Mouse (Mus musculus): Measurements from ENCODE around the gene Mydgf. TPM values are rescaled to one million over a fixed set of nuclear protein-coding genes. Genes with fewer than 3 reads are reported as not detected.
A peak's percentile ranks its signal among the peaks of the same experiment; 100 is the strongest.

The Mydgf gene
- polyA plus RNA-seq, 1 experiment from 2014 or later = 98.8 TPM

DNA sequence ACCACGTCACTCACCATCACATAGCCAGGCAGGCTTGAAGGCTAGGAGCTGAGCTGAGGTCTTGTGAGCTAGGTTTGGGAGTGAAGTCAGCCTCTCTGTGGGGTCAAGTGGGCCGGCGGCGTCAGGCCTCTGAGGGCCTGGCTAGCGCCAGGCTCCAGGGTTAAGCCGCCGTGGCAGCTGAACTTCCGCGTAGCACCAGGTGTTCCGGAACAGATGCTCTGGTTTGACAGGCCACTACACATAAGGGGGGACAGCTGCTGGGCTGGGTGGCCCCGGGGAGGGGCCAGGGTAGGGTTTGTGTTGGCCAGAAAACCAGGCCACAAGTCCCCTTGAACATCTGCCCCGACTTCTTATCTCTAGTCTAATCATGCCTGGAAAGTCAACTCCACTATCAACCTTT is 36.3 kb downstream of the Mydgf start:
- no peaks in the 10 kb centered on the region for H3K9me3 ChIP-seq (ENCODE audit: control insufficient read depth, low read length)
- DNase-seq (ENCODE audit: low spot score) (peak; percentile 63), ATAC-seq (ENCODE audit: low read depth) (peak; percentile 69; the same call in 1 of the 2 replicates)
- 56% methylated on average over 12 of the region's 12 CpGs for WGBS
- H3K4me3 ChIP-seq (ENCODE audit: low read depth, low read length) = no peak overlapping the region
- no peaks in the 10 kb centered on the region for H3K36me3 ChIP-seq (ENCODE audit: control insufficient read depth, insufficient read depth, low read length)
- no peak overlapping the region for H3K27ac ChIP-seq (replicated peaks; ENCODE audit: low read depth, low read length)
- peaks cover 50% of the 10 kb centered on the region for H3K27me3 ChIP-seq (replicated peaks; ENCODE audit: control insufficient read depth, insufficient read depth, low read length)
- no peaks in the 10 kb centered on the region for H3K4me1 ChIP-seq (ENCODE audit: control insufficient read depth, insufficient read depth, low read length)
- H3K4me2 ChIP-seq (ENCODE audit: low read depth, low read length) = no peak overlapping the region
- H3K9ac ChIP-seq (ENCODE audit: low read depth, low read length) = no peak overlapping the region

DNA sequence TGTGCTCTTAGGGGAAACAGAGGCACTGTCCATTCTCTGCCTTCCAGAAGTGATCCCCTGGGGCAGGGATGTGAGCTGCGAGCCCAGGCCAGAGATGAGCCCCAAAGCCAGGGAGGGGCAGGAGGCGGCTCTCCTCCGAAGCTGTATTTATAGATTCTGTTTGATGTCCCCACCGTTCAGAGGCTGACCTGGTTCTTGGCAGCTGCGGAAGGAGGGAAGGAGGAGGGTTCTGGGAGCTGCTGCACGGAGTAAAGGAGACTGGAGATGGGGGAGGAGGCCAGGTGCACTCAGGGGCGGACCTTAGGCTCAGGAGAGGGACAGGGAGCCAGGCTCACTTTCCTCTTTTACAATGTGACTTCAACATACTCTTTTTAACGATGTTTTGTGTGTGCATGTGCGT is 37.6 kb downstream of the Mydgf start:
- H3K36me3 ChIP-seq (ENCODE audit: control insufficient read depth, insufficient read depth, low read length) = no peaks in the 10 kb centered on the region
- H3K9me3 ChIP-seq (ENCODE audit: control insufficient read depth, low read length) = no peaks in the 10 kb centered on the region
- H3K4me1 ChIP-seq (ENCODE audit: control insufficient read depth, insufficient read depth, low read length) = peaks cover 4% of the 10 kb centered on the region
- DNase-seq (ENCODE audit: low spot score) = no peak
- no peak for ATAC-seq (ENCODE audit: low read depth)
- no peak overlapping the region for H3K27ac ChIP-seq (replicated peaks; ENCODE audit: low read depth, low read length)
- no peak overlapping the region for H3K4me3 ChIP-seq (ENCODE audit: low read depth, low read length)
- 11% methylated on average over 9 of the region's 9 CpGs for WGBS
- peaks cover 63% of the 10 kb centered on the region for H3K27me3 ChIP-seq (replicated peaks; ENCODE audit: control insufficient read depth, insufficient read depth, low read length)
- no peak overlapping the region for H3K4me2 ChIP-seq (ENCODE audit: low read depth, low read length)
- no peak overlapping the region for H3K9ac ChIP-seq (ENCODE audit: low read depth, low read length)

DNA sequence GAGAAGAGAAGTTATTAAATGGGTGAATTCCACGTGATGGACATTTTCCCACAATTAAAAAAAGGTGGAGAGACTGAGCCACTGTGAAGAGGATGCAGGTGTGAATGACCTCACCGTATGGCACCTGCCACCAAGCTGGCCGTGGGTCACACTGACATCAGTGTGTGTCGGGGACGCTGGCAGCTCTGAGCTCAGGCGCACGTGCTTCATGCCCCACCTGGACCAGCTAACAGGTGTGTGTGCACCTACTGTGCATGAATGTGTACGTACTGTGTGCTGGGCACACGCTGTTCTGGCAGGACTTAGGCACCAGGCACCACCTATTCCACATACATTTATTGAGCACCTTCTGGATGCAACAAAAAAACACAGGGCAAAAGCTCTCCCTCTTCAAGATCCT is 39.2 kb downstream of the Mydgf start:
- Histone ChIP-seq H3K4me3 (ENCODE audit: low read depth, low read length) (no peak overlapping the region), H3K9ac (ENCODE audit: low read depth, low read length) (no peak overlapping the region), H3K4me1 (ENCODE audit: control insufficient read depth, insufficient read depth, low read length) (peaks cover 6% of the 10 kb centered on the region), H3K27me3 (replicated peaks; ENCODE audit: control insufficient read depth, insufficient read depth, low read length) (peaks cover 67% of the 10 kb centered on the region), H3K36me3 (ENCODE audit: control insufficient read depth, insufficient read depth, low read length) (no peaks in the 10 kb centered on the region), H3K27ac (replicated peaks; ENCODE audit: low read depth, low read length) (no peak overlapping the region), H3K4me2 (ENCODE audit: low read depth, low read length) (no peak overlapping the region), H3K9me3 (ENCODE audit: control insufficient read depth, low read length) (no peaks in the 10 kb centered on the region)
- DNase-seq (ENCODE audit: low spot score) = no peak
- ATAC-seq (ENCODE audit: low read depth) = no peak
- WGBS = 78% methylated on average over 9 of the region's 9 CpGs

DNA sequence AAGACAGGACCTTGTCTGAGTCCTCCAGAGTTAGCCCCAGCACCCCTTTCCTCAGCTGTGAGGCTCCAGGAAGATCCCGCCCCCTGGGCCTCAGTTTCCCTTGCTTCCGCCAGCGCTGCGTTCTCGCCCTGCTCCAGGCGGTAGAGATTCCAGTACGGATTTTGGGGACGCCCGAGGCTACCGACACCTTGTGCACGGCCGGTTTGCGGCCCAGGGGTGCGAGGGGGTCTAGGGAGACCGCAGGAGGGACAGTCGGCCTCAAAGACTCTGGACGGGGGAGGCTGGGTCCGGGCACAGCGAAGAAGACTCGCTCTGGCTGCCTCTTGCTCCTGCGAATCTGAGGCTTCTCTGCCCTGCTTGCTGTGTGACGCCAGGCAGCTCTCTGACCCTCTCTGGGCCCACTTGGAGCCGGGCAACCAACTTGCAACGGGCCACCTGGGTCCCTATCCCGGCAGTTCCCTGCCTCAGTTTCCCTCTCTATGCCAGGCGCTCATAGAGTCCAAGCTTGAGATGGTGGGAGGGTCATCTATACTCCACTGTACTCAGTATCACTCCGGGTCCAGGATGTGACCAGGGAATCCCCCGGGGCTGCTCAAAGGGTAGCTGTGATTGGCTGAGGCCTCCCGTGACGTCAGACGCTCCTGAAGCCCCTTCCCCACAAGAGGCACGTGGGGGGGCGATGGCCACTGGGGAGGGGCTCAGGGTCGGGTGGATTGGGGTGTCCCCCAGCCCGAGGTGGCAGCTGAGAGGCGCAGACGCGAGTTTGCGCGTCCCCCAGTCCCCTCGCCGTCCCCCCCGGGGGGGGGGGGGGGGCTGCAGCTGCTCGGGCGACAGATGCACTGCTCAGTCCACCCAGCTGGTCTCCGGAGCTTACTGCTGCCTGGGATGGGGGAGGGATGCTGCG is 41.8 kb downstream of the Mydgf start:
- H3K27me3 ChIP-seq (replicated peaks; ENCODE audit: control insufficient read depth, insufficient read depth, low read length) = peaks cover 51% of the 10 kb centered on the region
- ATAC-seq (ENCODE audit: low read depth) = peak; percentile 32; the same call in 1 of the 2 replicates
- no peaks in the 10 kb centered on the region for H3K36me3 ChIP-seq (ENCODE audit: control insufficient read depth, insufficient read depth, low read length)
- peak overlapping the region; percentile 80 for H3K4me2 ChIP-seq (ENCODE audit: low read depth, low read length)
- H3K9me3 ChIP-seq (ENCODE audit: control insufficient read depth, low read length) = no peaks in the 10 kb centered on the region
- DNase-seq (ENCODE audit: low spot score) = peak; percentile 57
- H3K4me1 ChIP-seq (ENCODE audit: control insufficient read depth, insufficient read depth, low read length) = peaks cover 9% of the 10 kb centered on the region
- H3K4me3 ChIP-seq (ENCODE audit: low read depth, low read length) = peak overlapping the region; percentile 39
- H3K9ac ChIP-seq (ENCODE audit: low read depth, low read length) = peak overlapping the region; percentile 56
- no peak overlapping the region for H3K27ac ChIP-seq (replicated peaks; ENCODE audit: low read depth, low read length)
- 0% methylated on average over 25 of the region's 47 CpGs for WGBS

DNA sequence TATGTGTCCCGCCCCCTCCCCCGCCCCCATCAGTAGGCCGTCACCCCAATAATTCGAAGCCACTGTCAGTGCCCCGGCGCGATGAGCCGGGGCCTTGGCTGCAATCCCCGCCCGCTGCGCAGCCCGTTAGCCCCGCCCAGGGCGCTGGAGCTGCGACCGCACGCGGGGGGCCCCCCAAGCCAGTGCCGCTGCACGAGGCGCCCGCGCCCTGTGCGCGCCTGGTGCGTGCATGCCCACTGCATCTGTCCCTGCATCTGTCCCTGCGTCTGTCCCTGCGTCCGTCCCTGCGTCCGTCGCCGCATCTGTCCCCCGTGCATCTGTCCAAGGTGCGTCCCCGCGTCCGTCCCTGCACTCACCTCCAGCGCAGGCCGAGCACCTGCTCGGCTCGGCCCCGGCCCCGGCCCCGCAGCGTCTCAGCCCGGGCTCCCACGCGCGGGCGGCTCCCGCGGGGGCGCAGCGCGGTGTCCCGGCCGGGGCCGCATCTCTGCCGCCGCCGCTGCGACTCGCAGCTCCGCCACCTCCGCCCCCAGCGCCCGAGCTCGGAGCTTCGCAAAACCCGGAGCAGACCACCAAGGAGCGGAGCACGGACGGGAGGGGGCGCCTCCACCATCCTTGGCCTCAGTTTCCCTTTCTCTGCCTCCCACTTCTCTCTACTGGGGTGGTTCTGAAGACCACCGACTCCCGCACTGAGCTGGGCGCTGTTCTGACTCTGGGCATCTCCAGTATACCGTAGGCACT is 43.7 kb downstream of the Mydgf start, which contains the start of gene Sema6b:
Sema6b (minus strand) TSS at position 486 of the 738 bp plus-strand sequence.
- peaks cover 44% of the 10 kb centered on the region for H3K27me3 ChIP-seq (replicated peaks; ENCODE audit: control insufficient read depth, insufficient read depth, low read length)

DNA sequence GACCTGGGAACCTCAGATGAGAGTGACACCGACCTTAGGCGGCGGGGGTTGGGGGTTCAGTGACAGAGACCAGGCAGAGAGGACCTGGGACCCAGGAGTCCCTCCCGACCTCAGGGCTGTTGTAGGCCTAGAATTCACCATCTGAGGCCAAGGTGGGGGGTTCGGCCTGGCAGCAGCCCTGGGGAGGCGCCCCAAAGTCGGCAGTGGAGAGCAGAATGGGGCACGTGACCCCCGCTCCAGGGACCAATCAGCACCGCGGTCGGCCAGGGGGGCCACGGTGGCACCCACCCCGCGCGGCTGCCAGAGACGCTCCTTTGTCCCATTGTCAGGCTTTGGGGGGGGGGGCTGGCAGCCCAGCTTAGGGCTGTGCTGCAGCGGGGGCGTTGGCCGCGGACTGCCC is 44.4 kb downstream of the Mydgf start:
- peak overlapping the region; percentile 98 for H3K4me2 ChIP-seq (ENCODE audit: low read depth, low read length)
- DNase-seq (ENCODE audit: low spot score) (no peak), ATAC-seq (ENCODE audit: low read depth) (no peak)
- H3K9me3 ChIP-seq (ENCODE audit: control insufficient read depth, low read length) = no peaks in the 10 kb centered on the region
- peaks cover 13% of the 10 kb centered on the region for H3K4me1 ChIP-seq (ENCODE audit: control insufficient read depth, insufficient read depth, low read length)
- H3K27ac ChIP-seq (replicated peaks; ENCODE audit: low read depth, low read length) = no peak overlapping the region
- 25% methylated on average over 4 of the region's 21 CpGs for WGBS
- H3K4me3 ChIP-seq (ENCODE audit: low read depth, low read length) = peak overlapping the region; percentile 80
- H3K36me3 ChIP-seq (ENCODE audit: control insufficient read depth, insufficient read depth, low read length) = no peaks in the 10 kb centered on the region
- peak overlapping the region; percentile 72 for H3K9ac ChIP-seq (ENCODE audit: low read depth, low read length)
- peaks cover 44% of the 10 kb centered on the region for H3K27me3 ChIP-seq (replicated peaks; ENCODE audit: control insufficient read depth, insufficient read depth, low read length)

More for the DNA sequence above, 43.7 kb downstream of the Mydgf start, which contains the start of gene Sema6b:
- H3K36me3 ChIP-seq (ENCODE audit: control insufficient read depth, insufficient read depth, low read length) = no peaks in the 10 kb centered on the region
- peak; percentile 62 for DNase-seq (ENCODE audit: low spot score)
- peak within 1 kb of the TSS; percentile 80 for H3K4me3 ChIP-seq (ENCODE audit: low read depth, low read length)
- peak within 1 kb of the TSS; percentile 98 for H3K4me2 ChIP-seq (ENCODE audit: low read depth, low read length)
- H3K4me1 ChIP-seq (ENCODE audit: control insufficient read depth, insufficient read depth, low read length) = peaks cover 9% of the 10 kb centered on the region
- ATAC-seq (ENCODE audit: low read depth) = no peak
- no peaks in the 10 kb centered on the region for H3K9me3 ChIP-seq (ENCODE audit: control insufficient read depth, low read length)
- H3K9ac ChIP-seq (ENCODE audit: low read depth, low read length) = peak within 1 kb of the TSS; percentile 72
- H3K27ac ChIP-seq (replicated peaks; ENCODE audit: low read depth, low read length) = no peak within 1 kb of the TSS
- WGBS = 2% methylated on average over 37 of the region's 79 CpGs

DNA sequence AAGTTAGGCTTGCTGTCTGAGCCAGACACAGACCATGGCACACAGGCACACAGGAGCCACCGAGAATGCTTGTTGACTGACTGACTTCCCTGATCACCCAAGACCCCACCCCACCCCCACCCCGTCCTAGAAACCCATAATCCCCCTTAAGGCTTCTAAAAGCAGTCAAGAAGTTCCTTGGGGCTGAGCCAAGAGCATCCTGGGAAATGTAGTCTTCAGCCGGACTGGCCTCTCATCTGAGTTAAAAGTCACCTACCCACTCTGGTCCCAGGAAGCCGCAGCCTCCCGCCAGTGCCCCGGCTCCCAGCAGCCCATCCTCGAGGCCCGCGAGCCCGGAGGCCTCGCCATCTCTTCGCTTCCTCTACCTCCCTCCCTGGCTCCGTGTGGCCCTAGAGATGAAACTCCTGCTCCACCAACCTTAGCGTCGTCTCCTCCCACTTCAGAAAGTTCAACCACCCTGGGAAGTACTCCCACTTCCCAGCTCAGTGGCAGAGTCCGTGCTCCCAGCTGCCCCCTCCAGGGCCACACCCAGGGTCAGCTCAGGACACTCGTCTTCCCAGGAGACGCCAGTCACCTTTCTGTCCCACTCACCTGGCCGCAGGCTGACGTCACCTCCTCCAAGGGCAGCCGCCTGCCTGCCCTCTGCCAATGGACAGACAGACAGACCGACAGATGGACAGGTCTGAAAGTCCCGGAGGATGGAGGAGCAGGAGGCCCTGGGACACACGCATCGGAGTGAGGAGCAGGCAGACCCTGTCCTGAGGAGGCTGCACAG is 45.7 kb downstream of the Mydgf start:
- Histone ChIP-seq H3K36me3 (ENCODE audit: control insufficient read depth, insufficient read depth, low read length) (no peaks in the 10 kb centered on the region), H3K9ac (ENCODE audit: low read depth, low read length) (peak overlapping the region; percentile 54), H3K4me3 (ENCODE audit: low read depth, low read length) (peak overlapping the region; percentile 80; the same call in 1 of the 2 replicates), H3K27ac (replicated peaks; ENCODE audit: low read depth, low read length) (no peak overlapping the region), H3K9me3 (ENCODE audit: control insufficient read depth, low read length) (no peaks in the 10 kb centered on the region), H3K27me3 (replicated peaks; ENCODE audit: control insufficient read depth, insufficient read depth, low read length) (peaks cover 40% of the 10 kb centered on the region), H3K4me2 (ENCODE audit: low read depth, low read length) (peak overlapping the region; percentile 98), H3K4me1 (ENCODE audit: control insufficient read depth, insufficient read depth, low read length) (peaks cover 18% of the 10 kb centered on the region)
- DNase-seq (ENCODE audit: low spot score) (no peak), ATAC-seq (ENCODE audit: low read depth) (no peak)
- WGBS = 17% methylated on average over 25 of the region's 25 CpGs

DNA sequence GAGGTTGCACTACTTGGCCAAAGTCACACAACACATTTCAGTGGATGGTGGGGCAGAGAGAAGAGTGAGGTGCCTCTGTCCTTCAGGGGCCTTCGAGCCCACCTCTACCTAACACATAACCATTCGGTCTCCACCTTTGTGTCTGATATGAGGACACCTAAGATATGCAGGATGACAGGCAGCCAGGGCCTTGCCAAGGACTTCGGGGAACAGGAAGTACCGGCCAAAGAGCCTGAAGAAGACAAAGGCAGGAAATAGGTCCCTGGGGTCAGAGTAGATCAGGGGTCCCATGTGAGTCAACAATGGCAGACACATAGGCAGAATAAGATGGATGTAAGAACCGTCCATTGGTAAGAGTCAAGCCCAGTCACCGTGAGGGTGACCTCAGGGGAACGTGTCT is 47.2 kb downstream of the Mydgf start:
- H3K9ac ChIP-seq (ENCODE audit: low read depth, low read length) = no peak overlapping the region
- H3K4me2 ChIP-seq (ENCODE audit: low read depth, low read length) = no peak overlapping the region
- H3K4me1 ChIP-seq (ENCODE audit: control insufficient read depth, insufficient read depth, low read length) = peaks cover 14% of the 10 kb centered on the region; the same call in 1 of the 2 replicates
- no peak overlapping the region for H3K4me3 ChIP-seq (ENCODE audit: low read depth, low read length)
- H3K36me3 ChIP-seq (ENCODE audit: control insufficient read depth, insufficient read depth, low read length) = no peaks in the 10 kb centered on the region
- no peak overlapping the region for H3K27ac ChIP-seq (replicated peaks; ENCODE audit: low read depth, low read length)
- DNase-seq (ENCODE audit: low spot score) (no peak), ATAC-seq (ENCODE audit: low read depth) (no peak)
- no peaks in the 10 kb centered on the region for H3K9me3 ChIP-seq (ENCODE audit: control insufficient read depth, low read length)
- WGBS = 86% methylated on average over 7 of the region's 7 CpGs
- peaks cover 30% of the 10 kb centered on the region for H3K27me3 ChIP-seq (replicated peaks; ENCODE audit: control insufficient read depth, insufficient read depth, low read length)

All from embryonic facial prominence, embryonic 14.5 days (tissue).